Mouse (Mus musculus) C2C12 (cell line): ENCODE measurements at regions not wholly inside any gene's neighbourhood (a gene's known extent, or its start where the extent isn't known, plus 50 kb on each side); places are given as distances from the start of the nearest gene placed in this dataset.
A peak's percentile ranks its signal among the peaks of the same experiment; 100 is the strongest.

Experiments used
- H3K27me3 ChIP-seq: one replicate; pipeline ENCODE4 v1.6.1; 2011; ENCODE audit not compliant: control insufficient read depth, insufficient read depth, insufficient read length
- H3K36me3 ChIP-seq: one replicate; pipeline ENCODE4 v1.6.1; 2011; ENCODE audit not compliant: control insufficient read depth, insufficient read depth
- H3K4me3 ChIP-seq: one replicate; pipeline ENCODE4 v1.5.1; 2011; ENCODE audit warnings: mild to moderate bottlenecking, control low read depth; ENCODE audit not compliant: poor library complexity, insufficient read depth, severe bottlenecking
- H3K79me2 ChIP-seq: one replicate; pipeline ENCODE4 v1.6.1; 2011; ENCODE audit not compliant: control insufficient read depth, insufficient read depth
- H3K79me3 ChIP-seq: one replicate; pipeline ENCODE4 v1.6.1; 2011; ENCODE audit warnings: low read depth, control low read depth
- H3ac ChIP-seq: one replicate; pipeline ENCODE3; 2011; ENCODE audit warnings: low read depth; ENCODE audit not compliant: control insufficient read depth, insufficient read length
- CEBPB ChIP-seq: IDR thresholded peaks from one replicate; pipeline ENCODE4 v1.6.1; 2011; ENCODE audit warnings: low read depth, mild to moderate bottlenecking, control low read depth, moderate library complexity
- CTCF ChIP-seq: IDR thresholded peaks from one replicate; pipeline ENCODE4 v1.5.1; 2011; ENCODE audit not compliant: control insufficient read depth, insufficient read depth, insufficient read length
- FOSL1 ChIP-seq: IDR thresholded peaks from one replicate; pipeline ENCODE4 v1.8.0; 2011; ENCODE audit warnings: mild to moderate bottlenecking, low read length; ENCODE audit not compliant: poor library complexity, insufficient read depth, severe bottlenecking
- MAX ChIP-seq: IDR thresholded peaks from one replicate; pipeline ENCODE4 v1.6.1; 2011; ENCODE audit warnings: mild to moderate bottlenecking, control low read depth
- MYOD1 ChIP-seq: IDR thresholded peaks from one replicate; pipeline ENCODE4 v1.6.1; 2011; ENCODE audit warnings: low read depth; ENCODE audit not compliant: control insufficient read depth, insufficient read length
- MYOG ChIP-seq: IDR thresholded peaks from one replicate; pipeline ENCODE4 v1.6.1; 2011; ENCODE audit not compliant: control insufficient read depth, insufficient read length; ENCODE audit errors: extremely low read depth
- USF1 ChIP-seq: IDR thresholded peaks from one replicate; pipeline ENCODE4 v1.6.1; 2011; ENCODE audit warnings: low read depth, mild to moderate bottlenecking, control low read depth, moderate library complexity

- Histone ChIP-seq H3K36me3 (no peaks in the 10 kb centered on the region), H3K27me3 (no peaks in the 10 kb centered on the region), H3ac (no peak overlapping the region), H3K4me3 (no peak overlapping the region), H3K79me2 (no peaks in the 10 kb centered on the region), H3K79me3 (no peaks in the 10 kb centered on the region)
- TF ChIP-seq USF1 (no peak), FOSL1 (no peak), CTCF (no peak), MYOG (no peak), MYOD1 (no peak), MAX (no peak), CEBPB (no peak)
These were observed 247.9 kb downstream of the H2al1j start for GRCm38 (mm10) chrX:11575571-11575970.

DNA sequence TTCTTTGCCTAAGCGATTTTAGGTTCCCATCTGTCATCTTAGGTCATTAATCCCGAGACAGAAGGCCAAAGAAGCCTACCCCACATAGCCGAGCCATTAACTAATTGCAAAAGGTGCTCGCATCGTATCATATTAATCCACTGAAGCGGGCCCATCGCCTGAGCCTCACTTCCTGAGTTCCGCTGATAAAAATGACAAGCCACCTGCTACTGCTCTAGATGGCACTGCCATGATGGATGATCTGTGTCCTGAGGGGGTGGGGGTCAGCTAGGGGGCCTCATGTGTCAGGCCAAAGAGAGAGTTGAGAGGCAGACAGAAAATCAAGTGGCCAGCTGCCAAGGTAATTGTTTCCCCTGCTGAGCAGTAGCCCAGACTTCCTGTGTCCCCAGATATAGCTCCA, 248.7 kb downstream of the H2al1j start:
- H3K79me3 ChIP-seq: no peaks in the 10 kb centered on the region
- H3ac ChIP-seq: no peak overlapping the region
- no peak for TF ChIP-seq FOSL1
- no peak for TF ChIP-seq MYOG
- no peak for TF ChIP-seq MAX
- TF ChIP-seq USF1: no peak
- TF ChIP-seq MYOD1: no peak
- TF ChIP-seq CEBPB: no peak
- TF ChIP-seq CTCF: no peak
- H3K79me2 ChIP-seq: no peaks in the 10 kb centered on the region
- H3K36me3 ChIP-seq: no peaks in the 10 kb centered on the region
- H3K27me3 ChIP-seq: no peaks in the 10 kb centered on the region
- no peak overlapping the region for H3K4me3 ChIP-seq

GRCm38 (mm10) chrX:11577294-11577693, 249.7 kb downstream of the H2al1j start:
- H3K4me3 ChIP-seq: no peak overlapping the region
- H3K27me3 ChIP-seq: no peaks in the 10 kb centered on the region
- H3K36me3 ChIP-seq: no peaks in the 10 kb centered on the region
- H3K79me2 ChIP-seq: no peaks in the 10 kb centered on the region
- no peak overlapping the region for H3ac ChIP-seq
- no peaks in the 10 kb centered on the region for H3K79me3 ChIP-seq
- TF ChIP-seq CTCF (no peak), MYOD1 (peak; percentile 4)

GRCm38 (mm10) chrX:11585353-11585752, 257.7 kb downstream of the H2al1j start:
- H3K27me3 ChIP-seq: no peaks in the 10 kb centered on the region
- no peaks in the 10 kb centered on the region for H3K79me3 ChIP-seq
- H3K79me2 ChIP-seq: no peaks in the 10 kb centered on the region

GRCm38 (mm10) chrX:11591391-11592187, 264.0 kb downstream of the H2al1j start:
- TF ChIP-seq MAX: no peak
- no peak for TF ChIP-seq MYOD1
- TF ChIP-seq FOSL1: no peak
- no peak for TF ChIP-seq CTCF
- TF ChIP-seq USF1: no peak
- Histone ChIP-seq H3K79me2 (no peaks in the 10 kb centered on the region), H3K27me3 (no peaks in the 10 kb centered on the region), H3K36me3 (no peaks in the 10 kb centered on the region), H3ac (no peak overlapping the region), H3K4me3 (no peak overlapping the region), H3K79me3 (no peaks in the 10 kb centered on the region)

More at GRCm38 (mm10) chrX:11585353-11585752, 257.7 kb downstream of the H2al1j start:
- TF ChIP-seq MYOG (no peak), CEBPB (no peak), MYOD1 (no peak), MAX (no peak), FOSL1 (no peak), CTCF (no peak), USF1 (no peak)
- no peak overlapping the region for H3ac ChIP-seq
- H3K36me3 ChIP-seq: no peaks in the 10 kb centered on the region
- no peak overlapping the region for H3K4me3 ChIP-seq

DNA sequence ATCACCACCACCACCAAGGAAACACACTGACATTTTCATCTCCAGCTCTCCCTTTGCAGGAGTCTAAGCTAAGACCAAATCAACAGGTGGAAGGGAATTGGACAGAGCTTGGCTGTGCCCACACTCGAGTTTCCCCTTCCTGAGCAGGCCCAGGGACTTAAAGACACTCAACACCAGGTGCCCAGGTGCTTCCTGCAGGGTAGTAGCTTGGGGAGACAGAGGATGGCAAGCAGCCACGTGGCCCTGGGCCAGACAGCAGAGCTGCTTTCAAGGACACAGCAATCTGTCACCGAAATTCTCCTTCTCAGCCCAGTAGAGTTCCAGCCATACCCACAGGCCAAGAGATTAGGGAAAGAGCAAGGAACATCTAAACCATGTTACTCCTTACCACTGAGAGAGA, 266.9 kb downstream of the H2al1j start:
- Histone ChIP-seq H3K79me3 (no peaks in the 10 kb centered on the region), H3K79me2 (no peaks in the 10 kb centered on the region), H3K36me3 (no peaks in the 10 kb centered on the region), H3K27me3 (no peaks in the 10 kb centered on the region), H3K4me3 (no peak overlapping the region), H3ac (no peak overlapping the region)
- TF ChIP-seq MYOG (no peak), FOSL1 (no peak), CEBPB (no peak), MYOD1 (no peak), CTCF (no peak), USF1 (no peak), MAX (no peak)
